Mouse (Mus musculus) midbrain, embryonic 16.5 days (tissue): ENCODE measurements around the gene Ppara. TPM values are rescaled to one million over a fixed set of nuclear protein-coding genes. Genes with fewer than 3 reads are reported as not detected.

ENCODE experiments used
- ATAC-seq: fragments of 200-750 bp; cut with Nextera tagmentation; 2 replicates; pipeline ENCODE4 v1.8.0; 2017; ENCODE audit warnings: moderate TSS enrichment
- H3K27ac ChIP-seq: fragments of 300-500 bp; sonication (generic); 2 replicates; pipeline ENCODE4 v1.5.1; 2014; ENCODE audit warnings: mild to moderate bottlenecking, low read length, mixed read lengths
- H3K27me3 ChIP-seq: fragments of 300-500 bp; sonication (generic); 2 replicates; pipeline ENCODE4 v1.6.1; 2014; ENCODE audit warnings: low read depth, low read length, mixed read lengths; ENCODE audit not compliant: control insufficient read depth, insufficient read depth
- H3K36me3 ChIP-seq: fragments of 300-500 bp; sonication (generic); 2 replicates; pipeline ENCODE4 v1.6.1; 2014; ENCODE audit warnings: mild to moderate bottlenecking, low read length, moderate library complexity, mixed read lengths; ENCODE audit not compliant: control insufficient read depth, insufficient read depth
- H3K4me1 ChIP-seq: fragments of 300-500 bp; sonication (generic); 2 replicates; pipeline ENCODE4 v1.6.1; 2014; ENCODE audit warnings: mild to moderate bottlenecking, low read length, mixed read lengths; ENCODE audit not compliant: control insufficient read depth, insufficient read depth
- H3K4me2 ChIP-seq: fragments of 300-500 bp; sonication (generic); 2 replicates; pipeline ENCODE4 v1.6.1; 2014; ENCODE audit warnings: mild to moderate bottlenecking, low read length, mixed read lengths
- H3K4me3 ChIP-seq: fragments of 300-500 bp; sonication (generic); 2 replicates; pipeline ENCODE4 v1.5.1; 2014; ENCODE audit warnings: low read depth, mild to moderate bottlenecking, low read length, moderate library complexity, mixed read lengths
- H3K9ac ChIP-seq: fragments of 300-500 bp; sonication (generic); 2 replicates; pipeline ENCODE4 v1.6.1; 2014; ENCODE audit warnings: low read depth, low read length, mixed read lengths
- H3K9me3 ChIP-seq: fragments of 300-500 bp; sonication (generic); replicated peaks from 2 replicates; pipeline ENCODE4 v1.6.1; 2014; ENCODE audit warnings: mild to moderate bottlenecking, low read length, mixed read lengths; ENCODE audit not compliant: control insufficient read depth, poor library complexity, severe bottlenecking
- WGBS: fragments of 180-500 bp; shearing (Covaris S2); extraction: QIAGEN DNeasy Blood & Tissue Kit; methylation state at CpG from one replicate; pipeline ENCODE4 v1.1.7; 2014; 5-methylcytosine and 5-hydroxymethylcytosine counted together
- polyA plus RNA-seq: library from polyadenylated mRNA; unstranded; fragments of >200 nt; fragmentation: Nextera tagmentation; extraction: Ambion mirVana; gene quantifications from 2 replicates; pipeline ENCODE4 v1.2.1, GENCODE M21; 2015

The Ppara gene
- polyA plus RNA-seq, 1 experiment from 2014 or later, result 1.5 TPM

GRCm38 (mm10) chr15:85738939-85739338, 4.2 kb downstream of the Ppara start:
- Histone ChIP-seq H3K36me3 (no peaks in the 10 kb centered on the region), H3K27me3 (peaks cover 32% of the 10 kb centered on the region), H3K4me3 (no peak overlapping the region), H3K9me3 (no peaks in the 10 kb centered on the region), H3K27ac (no peak overlapping the region), H3K4me1 (peaks cover 4% of the 10 kb centered on the region; the same call in 1 of the 2 replicates), H3K9ac (no peak overlapping the region), H3K4me2 (no peak overlapping the region)
- no peak for ATAC-seq
- WGBS, result 79% methylated on average over 5 of the region's 5 CpGs

GRCm38 (mm10) chr15:85742608-85743007, 7.8 kb downstream of the Ppara start:
- H3K27me3 ChIP-seq, result no peaks in the 10 kb centered on the region; the same call in 1 of the 2 replicates
- H3K36me3 ChIP-seq, result no peaks in the 10 kb centered on the region
- no peaks in the 10 kb centered on the region for H3K9me3 ChIP-seq
- H3K9ac ChIP-seq, result no peak overlapping the region
- no peaks in the 10 kb centered on the region for H3K4me1 ChIP-seq
- WGBS, result 90% methylated on average over 9 of the region's 9 CpGs
- no peak overlapping the region for H3K27ac ChIP-seq
- H3K4me3 ChIP-seq, result no peak overlapping the region
- no peak for ATAC-seq
- no peak overlapping the region for H3K4me2 ChIP-seq

GRCm38 (mm10) chr15:85743946-85744345, 9.2 kb downstream of the Ppara start:
- no peak overlapping the region for H3K4me2 ChIP-seq
- ATAC-seq, result no peak

GRCm38 (mm10) chr15:85746178-85746577, 11.4 kb downstream of the Ppara start:
- Histone ChIP-seq H3K27ac (no peak overlapping the region), H3K9me3 (no peaks in the 10 kb centered on the region), H3K36me3 (no peaks in the 10 kb centered on the region), H3K4me1 (no peaks in the 10 kb centered on the region), H3K27me3 (no peaks in the 10 kb centered on the region), H3K9ac (no peak overlapping the region), H3K4me2 (no peak overlapping the region), H3K4me3 (no peak overlapping the region)
- no peak for ATAC-seq
- WGBS, result 65% methylated on average over 8 of the region's 8 CpGs

More at GRCm38 (mm10) chr15:85743946-85744345, 9.2 kb downstream of the Ppara start:
- Histone ChIP-seq H3K9ac (no peak overlapping the region), H3K4me1 (no peaks in the 10 kb centered on the region), H3K4me3 (no peak overlapping the region), H3K36me3 (no peaks in the 10 kb centered on the region), H3K27me3 (no peaks in the 10 kb centered on the region), H3K27ac (no peak overlapping the region), H3K9me3 (no peaks in the 10 kb centered on the region)
- 74% methylated on average over 3 of the region's 3 CpGs for WGBS

GRCm38 (mm10) chr15:85746671-85747070, 11.9 kb downstream of the Ppara start:
- Histone ChIP-seq H3K9me3 (0 out of 2 replicates have a peak, but pooled peaks cover under 1% of the 10 kb centered on the region), H3K4me1 (no peaks in the 10 kb centered on the region), H3K9ac (no peak overlapping the region), H3K4me2 (no peak overlapping the region), H3K4me3 (no peak overlapping the region), H3K27ac (no peak overlapping the region), H3K36me3 (no peaks in the 10 kb centered on the region), H3K27me3 (no peaks in the 10 kb centered on the region)
- no peak for ATAC-seq
- 89% methylated on average over 13 of the region's 13 CpGs for WGBS

GRCm38 (mm10) chr15:85747951-85748350, 13.2 kb downstream of the Ppara start:
- ATAC-seq, result no peak
- H3K4me1 ChIP-seq, result no peaks in the 10 kb centered on the region
- no peak overlapping the region for H3K4me2 ChIP-seq
- no peaks in the 10 kb centered on the region for H3K36me3 ChIP-seq
- 85% methylated on average over 5 of the region's 5 CpGs for WGBS
- no peak overlapping the region for H3K4me3 ChIP-seq
- 0 out of 2 replicates have a peak, but pooled peaks cover 3% of the 10 kb centered on the region for H3K9me3 ChIP-seq
- no peak overlapping the region for H3K9ac ChIP-seq
- no peaks in the 10 kb centered on the region for H3K27me3 ChIP-seq
- no peak overlapping the region for H3K27ac ChIP-seq

- Histone ChIP-seq H3K4me1 (no peaks in the 10 kb centered on the region), H3K9ac (no peak overlapping the region), H3K9me3 (0 out of 2 replicates have a peak, but pooled peaks cover 3% of the 10 kb centered on the region), H3K36me3 (no peaks in the 10 kb centered on the region), H3K4me2 (no peak overlapping the region), H3K27ac (no peak overlapping the region), H3K4me3 (no peak overlapping the region), H3K27me3 (no peaks in the 10 kb centered on the region)
- WGBS, result 83% methylated on average over 3 of the region's 3 CpGs
- no peak for ATAC-seq
Observed at GRCm38 (mm10) chr15:85748466-85748865, 13.7 kb downstream of the Ppara start.

GRCm38 (mm10) chr15:85749141-85749540, 14.4 kb downstream of the Ppara start:
- no peak overlapping the region for H3K9ac ChIP-seq
- no peak overlapping the region for H3K27ac ChIP-seq
- H3K36me3 ChIP-seq, result no peaks in the 10 kb centered on the region
- no peaks in the 10 kb centered on the region for H3K27me3 ChIP-seq
- 0 out of 2 replicates have a peak, but pooled peaks cover 3% of the 10 kb centered on the region for H3K9me3 ChIP-seq
- H3K4me1 ChIP-seq, result no peaks in the 10 kb centered on the region
- 93% methylated on average over 9 of the region's 9 CpGs for WGBS
- no peak overlapping the region for H3K4me2 ChIP-seq
- ATAC-seq, result no peak
- H3K4me3 ChIP-seq, result no peak overlapping the region

GRCm38 (mm10) chr15:85750115-85750514, 15.3 kb downstream of the Ppara start:
- Histone ChIP-seq H3K4me2 (no peak overlapping the region), H3K27ac (no peak overlapping the region), H3K4me3 (no peak overlapping the region), H3K27me3 (no peaks in the 10 kb centered on the region), H3K9me3 (0 out of 2 replicates have a peak, but pooled peaks cover 3% of the 10 kb centered on the region), H3K9ac (no peak overlapping the region), H3K4me1 (no peaks in the 10 kb centered on the region), H3K36me3 (no peaks in the 10 kb centered on the region)
- WGBS, result 81% methylated on average over 5 of the region's 5 CpGs
- ATAC-seq, result no peak
